10 mouse cellular contexts compared by ENCODE assay signal in the genomic region with DNA sequence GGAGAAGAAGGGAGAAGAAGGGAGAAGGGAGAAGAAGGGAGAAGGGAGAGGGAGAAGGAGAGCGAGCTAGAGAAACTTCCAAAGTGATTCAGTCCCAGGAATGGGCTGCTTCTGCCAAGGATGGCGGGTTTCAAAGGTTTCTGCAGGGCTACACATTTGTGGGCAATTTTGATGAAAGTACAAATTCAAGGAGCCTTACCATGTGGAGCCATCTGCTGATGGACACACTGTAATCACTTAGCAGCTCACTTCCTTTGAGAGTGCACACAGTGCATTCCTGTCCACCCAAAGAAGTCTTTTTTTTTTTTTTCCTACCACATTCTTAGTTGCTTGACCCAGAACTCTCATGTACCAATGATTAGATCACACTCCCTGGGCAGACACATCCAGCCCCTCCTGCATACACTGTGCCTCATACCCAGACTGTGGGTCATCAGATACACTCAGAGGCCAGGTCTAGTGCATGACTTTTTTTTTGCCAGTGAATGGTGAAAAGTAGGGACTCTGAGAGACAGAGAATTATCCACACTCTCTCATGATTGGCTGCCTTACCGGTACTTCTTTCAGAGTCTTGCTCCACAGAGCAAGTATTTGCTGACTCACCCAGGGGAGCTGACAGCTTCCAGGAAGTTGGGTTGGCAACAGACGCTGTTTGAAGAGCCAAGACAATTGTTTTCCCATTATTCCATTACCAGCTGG. TPM values are rescaled to one million over a fixed set of nuclear protein-coding genes. Genes with fewer than 3 reads are reported as not detected.
DNase-seq lines count a peak whose midpoint lies in the region; ATAC-seq lines count a peak whose summit lies in the region.
"Had no signal": no experiment of that assay in that cellular context is flagged by ENCODE, and none has a peak within 500 bp of the region (broad histone marks: within the 10 kb centered on the region; RNA-seq: fewer than 3 reads in every experiment).

No protein-coding gene starts in this region.

- H3K36me3 ChIP-seq in heart, embryonic 14.5 days (ENCODE audit: control insufficient read depth, insufficient read depth, low read length), result no peaks in the 10 kb centered on the region
- H3K36me3 ChIP-seq: hindbrain, embryonic 15.5 days; neural tube, embryonic 12.5 days had no signal

- H3K4me2 ChIP-seq in heart, embryonic 14.5 days (ENCODE audit: low read length), result no peak overlapping the region
- H3K4me2 ChIP-seq: hindbrain, embryonic 15.5 days; neural tube, embryonic 12.5 days had no signal

- peak; percentile 31; the same call in 1 of the 2 replicates for ATAC-seq in heart, embryonic 14.5 days (ENCODE audit: insufficient number of reproducible peaks, insufficient read depth, low FRiP score, low read depth)
- no peak for ATAC-seq in erythroid progenitor cell, adult 5-6 weeks (replicated peaks; ENCODE audit: low FRiP score, poor library complexity, severe bottlenecking)

- H3K27ac ChIP-seq in heart, embryonic 14.5 days (replicated peaks in 1 of 2; ENCODE audit: control insufficient read depth in 1 of 2, insufficient read depth in 1 of 2, low read depth in 2 of 2, low read length in 2 of 2), result peak overlapping the region in 1 of 2 experiments; percentile 3; a peak in 1 of 4 replicates
- H3K27ac ChIP-seq: hindbrain, embryonic 15.5 days; neural tube, embryonic 12.5 days had no signal

- no peaks in the 10 kb centered on the region for H3K9me3 ChIP-seq in heart, embryonic 14.5 days (ENCODE audit: control insufficient read depth, low read length)
- H3K9me3 ChIP-seq: hindbrain, embryonic 15.5 days; neural tube, embryonic 12.5 days had no signal

- H3K4me1 ChIP-seq in heart, embryonic 14.5 days (ENCODE audit: control insufficient read depth in 2 of 2, insufficient read depth in 2 of 2, low read length in 2 of 2), result peaks cover 3% of the 10 kb centered on the region in 2 experiments; a peak in 1 of 4 replicates
- H3K4me1 ChIP-seq: hindbrain, embryonic 15.5 days; neural tube, embryonic 12.5 days had no signal

- no peak overlapping the region for H3K9ac ChIP-seq in heart, embryonic 14.5 days (ENCODE audit: low read length)
- H3K9ac ChIP-seq: hindbrain, embryonic 15.5 days; neural tube, embryonic 12.5 days had no signal

- DNase-seq in left cerebral cortex, postnatal 25 days (ENCODE audit: low spot score in 2 of 2), result peak; percentile 1 to 27
- no peak for DNase-seq in left cerebral cortex, adult 8-10 months (ENCODE audit: low spot score in 2 of 2)
- DNase-seq in adrenal gland, postnatal 14 days, result peak; percentile 58
- DNase-seq in layer of hippocampus, adult 8-10 months (ENCODE audit: low spot score in 2 of 2), result peak; percentile 8 to 22
- no peak for DNase-seq in testis, postnatal 10 days (ENCODE audit: low spot score)
- DNase-seq in spleen, postnatal 14 days (ENCODE audit: low spot score in 2 of 2), result no peak

- WGBS in heart, embryonic 14.5 days, result 38% methylated on average over 4 of the region's 4 CpGs

- H3K4me3 ChIP-seq in heart, embryonic 14.5 days (ENCODE audit: control insufficient read depth in 1 of 2, insufficient read depth in 1 of 2, low read depth in 1 of 2, low read length in 2 of 2), result no peak overlapping the region
- H3K4me3 ChIP-seq: hindbrain, embryonic 15.5 days; neural tube, embryonic 12.5 days had no signal

- intact Hi-C loops in left cerebral cortex, postnatal 25 days (cut with DNase I), result loop anchor here (10.0 kb wide), 1 partner anchor 304 kb away; no protein-coding TSS in a partner anchor

- no peaks in the 10 kb centered on the region for H3K27me3 ChIP-seq in heart, embryonic 14.5 days (ENCODE audit: control insufficient read depth, insufficient read depth, low read length)
- H3K27me3 ChIP-seq: hindbrain, embryonic 15.5 days; neural tube, embryonic 12.5 days had no signal

RNA-seq across cellular contexts. Expression of a gene that starts 29.2 kb away (rescaled TPM):
- 1 to 10 TPM; 3.8 to 6.0 TPM for total RNA-seq in left cerebral cortex, postnatal 25 days (2021)
- 1 to 10 TPM; 3.1 to 5.6 (median 3.8) TPM for total RNA-seq in left cerebral cortex, adult 8-10 months (2022)
- 20.6 and 25.0 TPM in 2 replicates for total RNA-seq in adrenal gland, postnatal 14 days (2021)
- polyA plus RNA-seq in heart, embryonic 14.5 days (2014; fragmentation: Nextera tagmentation; extraction: Ambion mirVana), result 3.4 and 7.3 TPM in 2 replicates
- 1 to 10 TPM; 5.6 to 7.2 (median 5.8) TPM for total RNA-seq in layer of hippocampus, adult 8-10 months (2022)
- not detected in 2 replicates for total RNA-seq in erythroid progenitor cell, adult 5-6 weeks (2015; ENCODE audit: low replicate concordance)
- 0.90 TPM in 1 of 2 replicates, not detected in the other for total RNA-seq in erythroid progenitor cell, adult 5-6 weeks (2017; ENCODE audit: low replicate concordance)

Comparison
In these comparisons a context has a peak if more than half of its experiments do, and no peak if none do; other contexts are left out.
1. DNase-seq: peak in left cerebral cortex, postnatal 25 days (2 of 2), adrenal gland, postnatal 14 days (single experiment) and layer of hippocampus, adult 8-10 months (2 of 2); none in left cerebral cortex, adult 8-10 months (0 of 2), testis, postnatal 10 days (single experiment) and spleen, postnatal 14 days (0 of 2).